Mouse (Mus musculus): ENCODE data around the gene Togaram2. TPM values are rescaled to one million over a fixed set of nuclear protein-coding genes. Genes with fewer than 3 reads are reported as not detected.
"Not testable (repeated sequence)": the region's sequence is repeated elsewhere in the genome, so short reads cannot be mapped to it uniquely, and the experiment has no call there.

Gene Togaram2
- polyA plus RNA-seq, 1 experiment from 2014 or later, result 1.9 TPM

- H3K4me1 ChIP-seq (ENCODE audit: control insufficient read depth, insufficient read depth, low read length), result no peaks in the 10 kb centered on the region
- H3K27me3 ChIP-seq (ENCODE audit: control insufficient read depth, insufficient read depth, low read length), result no peaks in the 10 kb centered on the region
- no peaks in the 10 kb centered on the region for H3K9me3 ChIP-seq (replicated peaks; ENCODE audit: control insufficient read depth, low read length)
- H3K27ac ChIP-seq (ENCODE audit: low read depth, low read length), result no peak overlapping the region
- no peak overlapping the region for H3K4me2 ChIP-seq
- ATAC-seq (replicated peaks; ENCODE audit: insufficient number of reproducible peaks, low FRiP score, low TSS enrichment), result no peak
- no peak overlapping the region for H3K4me3 ChIP-seq (ENCODE audit: low read depth, low read length)
- 66% methylated on average over 7 of the region's 7 CpGs for WGBS (ENCODE audit: insufficient replicate concordance)
- no peaks in the 10 kb centered on the region for H3K36me3 ChIP-seq (ENCODE audit: control insufficient read depth, insufficient read depth, low read length)
- no peak overlapping the region for H3K9ac ChIP-seq (ENCODE audit: low read depth, low read length)
These were observed 87.5 kb downstream of the Togaram2 start for GRCm38 (mm10) chr17:71760536-71760935.

DNA sequence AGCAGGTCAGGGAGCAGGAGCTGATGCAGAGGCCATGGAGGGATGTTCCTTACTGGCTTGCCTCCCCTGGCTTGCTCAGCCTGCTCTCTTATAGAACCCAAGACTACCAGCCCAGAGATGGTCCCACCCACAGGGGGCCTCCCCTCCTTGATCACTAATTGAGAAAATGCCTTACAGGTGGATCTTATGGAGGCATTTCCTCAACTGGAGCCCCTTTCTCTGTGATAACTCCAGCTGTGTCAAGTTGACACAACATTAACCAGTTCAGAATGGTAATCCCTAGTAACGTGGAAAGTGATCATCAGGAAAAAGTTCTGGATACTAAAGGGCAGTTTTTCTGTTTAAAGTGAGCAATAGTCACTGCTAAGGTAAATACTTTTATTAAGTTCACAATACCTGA lies 95.1 kb downstream of the Togaram2 start, which contains the start of gene Clip4:
TSS of gene Clip4 (plus strand) at position 301 of the 400 bp plus-strand sequence.
- H3K36me3 ChIP-seq (ENCODE audit: control insufficient read depth, insufficient read depth, low read length); H3K4me1 ChIP-seq (ENCODE audit: control insufficient read depth, insufficient read depth, low read length); ATAC-seq (replicated peaks; ENCODE audit: insufficient number of reproducible peaks, low FRiP score, low TSS enrichment); H3K9me3 ChIP-seq (replicated peaks; ENCODE audit: control insufficient read depth, low read length); H3K27ac ChIP-seq (ENCODE audit: low read depth, low read length); H3K4me2 ChIP-seq; H3K27me3 ChIP-seq (ENCODE audit: control insufficient read depth, insufficient read depth, low read length); H3K4me3 ChIP-seq (ENCODE audit: low read depth, low read length); H3K9ac ChIP-seq (ENCODE audit: low read depth, low read length): not testable (repeated sequence)
- WGBS (ENCODE audit: insufficient replicate concordance), result 60% methylated on average over 1 of the region's 1 CpGs

- H3K4me2 ChIP-seq, result no peak overlapping the region
- no peaks in the 10 kb centered on the region for H3K4me1 ChIP-seq (ENCODE audit: control insufficient read depth, insufficient read depth, low read length)
- H3K27ac ChIP-seq (ENCODE audit: low read depth, low read length), result no peak overlapping the region
- no peaks in the 10 kb centered on the region for H3K27me3 ChIP-seq (ENCODE audit: control insufficient read depth, insufficient read depth, low read length)
- no peak overlapping the region for H3K9ac ChIP-seq (ENCODE audit: low read depth, low read length)
- no peak overlapping the region for H3K4me3 ChIP-seq (ENCODE audit: low read depth, low read length)
- no peaks in the 10 kb centered on the region for H3K36me3 ChIP-seq (ENCODE audit: control insufficient read depth, insufficient read depth, low read length)
- WGBS (ENCODE audit: insufficient replicate concordance), result 58% methylated on average over 6 of the region's 6 CpGs
- H3K9me3 ChIP-seq (replicated peaks; ENCODE audit: control insufficient read depth, low read length), result no peaks in the 10 kb centered on the region
- no peak for ATAC-seq (replicated peaks; ENCODE audit: insufficient number of reproducible peaks, low FRiP score, low TSS enrichment)
These were observed 96.5 kb downstream of the Togaram2 start for GRCm38 (mm10) chr17:71769564-71769963.

- Histone ChIP-seq H3K27ac (ENCODE audit: low read depth, low read length) (no peak overlapping the region), H3K9ac (ENCODE audit: low read depth, low read length) (no peak overlapping the region), H3K36me3 (ENCODE audit: control insufficient read depth, insufficient read depth, low read length) (no peaks in the 10 kb centered on the region), H3K27me3 (ENCODE audit: control insufficient read depth, insufficient read depth, low read length) (no peaks in the 10 kb centered on the region), H3K4me1 (ENCODE audit: control insufficient read depth, insufficient read depth, low read length) (no peaks in the 10 kb centered on the region), H3K4me2 (no peak overlapping the region), H3K4me3 (ENCODE audit: low read depth, low read length) (no peak overlapping the region), H3K9me3 (replicated peaks; ENCODE audit: control insufficient read depth, low read length) (no peaks in the 10 kb centered on the region)
- 89% methylated on average over 3 of the region's 3 CpGs for WGBS (ENCODE audit: insufficient replicate concordance)
- no peak for ATAC-seq (replicated peaks; ENCODE audit: insufficient number of reproducible peaks, low FRiP score, low TSS enrichment)
These were observed 97.6 kb downstream of the Togaram2 start for GRCm38 (mm10) chr17:71770696-71771095.

GRCm38 (mm10) chr17:71774173-71774572 lies 101.1 kb downstream of the Togaram2 start:
- no peaks in the 10 kb centered on the region for H3K4me1 ChIP-seq (ENCODE audit: control insufficient read depth, insufficient read depth, low read length)
- WGBS (ENCODE audit: insufficient replicate concordance), result 68% methylated on average over 4 of the region's 4 CpGs

GRCm38 (mm10) chr17:71775279-71775678 lies 102.2 kb downstream of the Togaram2 start:
- no peak overlapping the region for H3K4me3 ChIP-seq (ENCODE audit: low read depth, low read length)
- H3K9me3 ChIP-seq (replicated peaks; ENCODE audit: control insufficient read depth, low read length), result no peaks in the 10 kb centered on the region
- no peak for ATAC-seq (replicated peaks; ENCODE audit: insufficient number of reproducible peaks, low FRiP score, low TSS enrichment)
- 77% methylated on average over 4 of the region's 4 CpGs for WGBS (ENCODE audit: insufficient replicate concordance)
- H3K36me3 ChIP-seq (ENCODE audit: control insufficient read depth, insufficient read depth, low read length), result no peaks in the 10 kb centered on the region
- H3K9ac ChIP-seq (ENCODE audit: low read depth, low read length), result no peak overlapping the region
- H3K27ac ChIP-seq (ENCODE audit: low read depth, low read length), result no peak overlapping the region
- H3K27me3 ChIP-seq (ENCODE audit: control insufficient read depth, insufficient read depth, low read length), result no peaks in the 10 kb centered on the region
- H3K4me2 ChIP-seq, result no peak overlapping the region
- no peaks in the 10 kb centered on the region for H3K4me1 ChIP-seq (ENCODE audit: control insufficient read depth, insufficient read depth, low read length)

More at GRCm38 (mm10) chr17:71774173-71774572, 101.1 kb downstream of the Togaram2 start:
- no peaks in the 10 kb centered on the region for H3K36me3 ChIP-seq (ENCODE audit: control insufficient read depth, insufficient read depth, low read length)
- no peak overlapping the region for H3K9ac ChIP-seq (ENCODE audit: low read depth, low read length)
- H3K27me3 ChIP-seq (ENCODE audit: control insufficient read depth, insufficient read depth, low read length), result no peaks in the 10 kb centered on the region
- H3K9me3 ChIP-seq (replicated peaks; ENCODE audit: control insufficient read depth, low read length), result no peaks in the 10 kb centered on the region
- H3K4me2 ChIP-seq, result no peak overlapping the region
- no peak for ATAC-seq (replicated peaks; ENCODE audit: insufficient number of reproducible peaks, low FRiP score, low TSS enrichment)
- no peak overlapping the region for H3K4me3 ChIP-seq (ENCODE audit: low read depth, low read length)
- no peak overlapping the region for H3K27ac ChIP-seq (ENCODE audit: low read depth, low read length)

DNA sequence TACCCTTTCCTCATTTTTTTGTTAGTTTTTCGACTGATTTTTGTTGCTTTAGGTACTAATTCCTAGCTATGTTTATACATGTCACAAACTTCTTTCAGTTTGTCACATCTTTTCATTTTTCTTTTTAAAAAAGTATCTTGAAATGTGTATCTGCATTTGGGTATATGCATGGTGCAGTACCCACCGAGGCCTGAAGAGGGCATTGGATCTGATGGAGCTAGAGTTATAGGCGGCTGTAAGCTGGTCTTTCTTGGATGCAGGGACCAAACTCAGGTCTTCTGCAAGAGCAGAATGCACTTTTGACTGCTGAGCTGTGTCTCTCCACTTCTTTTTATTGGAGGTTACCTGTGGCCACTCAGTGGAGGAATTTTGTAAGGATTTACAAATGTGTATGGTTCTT lies 105.6 kb downstream of the Togaram2 start:
- no peak overlapping the region for H3K4me3 ChIP-seq (ENCODE audit: low read depth, low read length)
- no peaks in the 10 kb centered on the region for H3K36me3 ChIP-seq (ENCODE audit: control insufficient read depth, insufficient read depth, low read length)
- H3K27ac ChIP-seq (ENCODE audit: low read depth, low read length), result no peak overlapping the region
- no peak overlapping the region for H3K9ac ChIP-seq (ENCODE audit: low read depth, low read length)
- ATAC-seq (replicated peaks; ENCODE audit: insufficient number of reproducible peaks, low FRiP score, low TSS enrichment), result no peak
- no peak overlapping the region for H3K4me2 ChIP-seq
- H3K9me3 ChIP-seq (replicated peaks; ENCODE audit: control insufficient read depth, low read length), result no peaks in the 10 kb centered on the region
- peaks cover 4% of the 10 kb centered on the region; the same call in 1 of the 2 replicates for H3K27me3 ChIP-seq (ENCODE audit: control insufficient read depth, insufficient read depth, low read length)
- no peaks in the 10 kb centered on the region for H3K4me1 ChIP-seq (ENCODE audit: control insufficient read depth, insufficient read depth, low read length)
- 68% methylated on average over 3 of the region's 3 CpGs for WGBS (ENCODE audit: insufficient replicate concordance)

Other genes with a start within 250 kb of the Togaram2 start
- 2.9 and 4.2 TPM in 2 replicates for gene Gm4707, start 213.3 kb upstream of the Togaram2 start, polyA plus RNA-seq (2014; fragmentation: Nextera tagmentation; extraction: Ambion mirVana)
- 52.3 and 65.9 TPM in 2 replicates for gene Smchd1, start 197.9 kb upstream of the Togaram2 start, polyA plus RNA-seq (2014; fragmentation: Nextera tagmentation; extraction: Ambion mirVana)
- gene Ndc80, start 146.4 kb upstream of the Togaram2 start, polyA plus RNA-seq (2014; fragmentation: Nextera tagmentation; extraction: Ambion mirVana), result 41.2 and 42.8 TPM in 2 replicates
- 0.29 and 0.49 TPM in 2 replicates for gene Spdya, start 121.2 kb upstream of the Togaram2 start, polyA plus RNA-seq (2014; fragmentation: Nextera tagmentation; extraction: Ambion mirVana)
- gene Wdr43, start 57.4 kb upstream of the Togaram2 start, polyA plus RNA-seq (2014; fragmentation: Nextera tagmentation; extraction: Ambion mirVana), result 54.4 and 60.0 TPM in 2 replicates
- not detected in 2 replicates for gene Pcare, start 79.6 kb downstream of the Togaram2 start, polyA plus RNA-seq (2014; fragmentation: Nextera tagmentation; extraction: Ambion mirVana)
- gene Clip4, start 95.2 kb downstream of the Togaram2 start, polyA plus RNA-seq (2014; fragmentation: Nextera tagmentation; extraction: Ambion mirVana), result 28.6 and 30.6 TPM in 2 replicates